Mouse (Mus musculus) cerebellum, adult 9-10 months (tissue): ENCODE results near the gene Rhpn2.

Experiments used
- DNase-seq: peaks from one replicate; pipeline ENCODE4 v3.0.0; 2022

The Rhpn2 gene

GRCm38 (mm10) chr7:35349022-35349421 is 15.1 kb downstream of the Rhpn2 start:
- DNase-seq: no peak

DNA sequence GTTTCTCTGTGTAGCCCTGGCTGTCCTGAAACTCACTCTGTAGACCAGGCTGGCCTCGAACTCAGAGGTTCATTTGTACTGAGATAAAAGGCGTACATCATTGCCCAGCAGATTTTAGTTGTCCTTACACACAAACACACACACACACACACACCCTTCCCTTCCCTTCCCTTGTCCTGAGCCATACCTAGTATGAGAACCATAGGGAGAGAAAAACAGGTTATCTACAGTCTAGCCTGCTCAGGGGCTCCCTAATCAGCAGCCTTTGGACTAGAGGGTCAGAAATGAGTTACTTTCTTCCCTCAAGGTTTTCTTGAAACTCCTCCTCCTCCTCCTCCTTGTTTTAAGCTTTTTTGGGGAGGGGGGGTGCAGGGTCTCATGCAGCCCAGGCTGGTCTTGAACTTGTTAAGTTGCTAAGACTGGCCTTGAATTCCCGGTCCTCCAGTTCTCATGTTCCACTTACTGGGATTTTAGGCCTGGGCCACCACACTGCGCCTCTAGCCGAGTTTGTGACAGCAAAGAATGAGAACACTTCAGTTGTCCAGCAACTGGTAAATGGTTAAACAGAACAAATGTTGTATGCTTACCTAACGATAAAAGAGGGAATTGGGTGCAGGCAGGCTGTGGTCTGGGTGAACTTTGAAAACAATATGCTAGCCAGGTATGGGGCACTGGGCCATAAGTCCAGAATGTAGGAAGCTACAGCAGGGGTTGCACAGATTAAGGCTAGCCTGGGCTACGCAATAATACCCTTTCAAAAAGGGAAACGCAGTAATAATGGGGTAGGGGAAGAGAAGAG is 16.1 kb downstream of the Rhpn2 start:
- DNase-seq: no peak

- no peak for DNase-seq
Observed at GRCm38 (mm10) chr7:35351155-35351554, 17.2 kb downstream of the Rhpn2 start.

GRCm38 (mm10) chr7:35353306-35353705 is 19.3 kb downstream of the Rhpn2 start:
- DNase-seq: no peak

GRCm38 (mm10) chr7:35355303-35355872 is 21.4 kb downstream of the Rhpn2 start:
- DNase-seq: no peak

- DNase-seq: peak; percentile 29
Observed at GRCm38 (mm10) chr7:35357621-35358020, 23.7 kb downstream of the Rhpn2 start.

DNA sequence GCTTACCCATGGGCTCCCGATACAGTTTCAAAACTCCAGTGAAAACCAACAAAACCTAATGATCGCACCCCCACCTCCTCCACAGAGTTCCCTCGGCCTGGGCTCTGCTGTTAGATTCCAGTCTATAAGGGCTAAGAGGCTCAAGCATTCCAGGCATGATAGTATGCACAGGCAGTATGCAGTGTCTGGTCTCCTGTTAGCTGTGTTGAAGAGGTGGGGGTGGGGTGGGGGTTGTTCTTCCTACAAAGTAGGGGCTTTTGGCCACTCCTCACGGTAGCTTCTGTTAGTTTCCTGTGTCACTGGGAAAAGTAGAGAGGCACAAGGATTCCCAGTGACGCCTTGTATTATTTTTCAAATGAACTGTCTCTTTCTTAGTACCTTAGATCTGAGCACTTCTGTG is 28.3 kb downstream of the Rhpn2 start:
- no peak for DNase-seq

- no peak for DNase-seq
Observed at GRCm38 (mm10) chr7:35362868-35363267, 28.9 kb downstream of the Rhpn2 start.

- no peak for DNase-seq
Observed at GRCm38 (mm10) chr7:35365161-35365910, 31.4 kb downstream of the Rhpn2 start.

- no peak for DNase-seq
Observed at GRCm38 (mm10) chr7:35371096-35371495, 37.1 kb downstream of the Rhpn2 start.

- no peak for DNase-seq
Observed at GRCm38 (mm10) chr7:35372483-35373017, 38.6 kb downstream of the Rhpn2 start.

GRCm38 (mm10) chr7:35373146-35373989 is 39.4 kb downstream of the Rhpn2 start:
- no peak for DNase-seq

DNA sequence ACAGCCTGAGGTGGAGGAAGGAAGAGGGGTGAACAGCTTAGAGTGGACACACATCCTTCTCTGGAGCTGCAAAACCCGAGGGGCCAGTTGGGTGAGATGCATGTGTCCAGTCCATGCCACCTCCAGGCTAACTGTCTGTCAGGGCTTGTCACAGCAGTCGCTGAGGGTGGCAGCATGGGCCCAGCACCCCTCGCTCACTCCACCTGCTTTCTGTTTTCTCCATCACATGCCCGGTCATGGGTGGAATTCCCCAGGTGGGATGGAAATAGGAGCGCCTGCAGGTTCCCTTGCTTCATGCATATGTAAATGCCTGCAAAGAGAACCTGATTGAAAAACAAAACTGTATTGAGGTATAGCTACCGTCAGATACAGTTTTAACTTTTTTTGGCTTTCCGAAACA is 40.3 kb downstream of the Rhpn2 start:
- DNase-seq: no peak

DNA sequence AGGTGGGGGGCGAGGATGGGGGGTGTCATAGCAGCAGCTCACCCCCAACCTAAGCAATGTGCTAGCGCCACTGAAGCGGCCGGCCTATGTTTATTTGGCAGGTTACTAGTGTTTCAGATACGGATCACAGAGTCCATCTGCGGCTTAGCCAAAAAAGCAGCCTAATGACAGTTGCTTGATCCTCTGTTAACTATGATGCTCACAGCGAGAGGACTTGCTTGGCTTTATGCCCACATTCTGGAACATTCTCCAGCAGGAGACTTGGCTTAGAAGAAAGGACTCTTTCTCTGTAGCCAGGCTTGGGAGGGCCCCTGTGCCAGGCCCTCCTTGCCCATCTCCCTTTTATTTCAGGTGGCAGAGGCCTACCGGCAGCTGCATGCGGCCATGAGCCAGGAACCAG is 42.7 kb downstream of the Rhpn2 start:
- DNase-seq: peak; percentile 79

DNA sequence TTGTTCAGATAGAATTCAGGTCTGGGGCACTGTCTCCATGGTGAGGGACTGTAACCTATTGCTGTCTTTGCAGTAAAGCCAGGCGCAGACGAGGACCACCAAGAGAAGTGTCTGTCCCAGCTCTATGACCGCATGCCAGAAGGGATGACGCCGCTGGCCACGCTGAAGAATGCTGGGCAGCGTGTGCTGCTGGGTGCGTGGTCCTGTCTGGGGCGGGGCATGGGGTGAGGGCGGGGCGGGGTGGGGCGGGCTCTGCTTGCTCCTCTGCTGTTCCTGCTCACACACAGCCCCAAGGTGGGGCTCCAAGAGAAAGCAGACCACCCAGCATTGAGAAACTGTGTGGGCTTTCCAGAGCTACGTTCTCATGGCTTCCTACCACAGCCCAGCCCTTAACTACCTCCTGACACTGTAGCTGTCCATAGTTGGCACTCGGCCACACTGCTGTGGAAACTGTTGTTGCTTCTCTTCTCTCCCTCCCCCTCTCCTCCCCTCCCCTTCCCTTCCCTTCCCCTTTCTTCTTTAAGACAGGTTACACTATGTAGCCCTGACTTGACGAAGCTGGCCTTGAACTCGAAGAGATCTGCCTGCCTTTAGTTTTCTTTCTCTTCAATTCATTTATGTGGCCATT is 45.6 kb downstream of the Rhpn2 start:
- no peak for DNase-seq

GRCm38 (mm10) chr7:35380351-35380750 is 46.4 kb downstream of the Rhpn2 start:
- DNase-seq: no peak

- DNase-seq: no peak
Observed at GRCm38 (mm10) chr7:35381861-35382260, 47.9 kb downstream of the Rhpn2 start.

DNA sequence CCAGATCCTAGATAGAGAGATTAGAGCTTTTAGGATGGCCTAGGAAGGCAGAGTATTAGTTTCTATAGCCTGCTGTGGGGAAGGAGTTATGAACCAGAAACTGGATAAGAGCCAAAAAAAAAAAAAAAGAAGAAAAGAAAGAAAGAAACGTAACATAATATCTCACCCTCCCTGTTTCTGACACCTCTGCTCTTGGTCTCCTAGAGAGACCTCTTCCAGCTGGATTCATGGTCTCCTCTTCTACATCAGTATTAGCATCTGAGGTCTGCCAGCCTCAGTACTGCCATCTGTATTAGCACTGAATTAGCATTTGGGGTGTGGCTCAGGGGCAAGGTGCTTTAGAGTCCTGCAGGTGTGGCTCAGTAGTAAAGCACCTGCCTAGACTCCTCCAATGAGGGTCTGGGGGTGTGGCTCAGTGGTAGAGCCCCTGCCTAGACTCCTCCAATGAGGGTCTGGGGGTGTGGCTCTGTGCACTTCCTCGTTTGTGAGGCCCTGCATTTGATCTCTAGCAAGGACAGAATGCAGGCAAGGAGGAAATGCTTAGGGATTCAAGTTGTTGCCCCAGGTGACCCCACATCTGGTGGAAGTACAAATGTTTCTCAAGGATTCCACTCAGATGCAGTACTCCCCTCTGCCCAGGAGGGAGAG is 48.9 kb downstream of the Rhpn2 start:
- no peak for DNase-seq

GRCm38 (mm10) chr7:35386525-35386952 is 52.6 kb downstream of the Rhpn2 start:
- no peak for DNase-seq

GRCm38 (mm10) chr7:35388694-35389093 is 54.7 kb downstream of the Rhpn2 start:
- DNase-seq: no peak

- peak; percentile 56 for DNase-seq
Observed at GRCm38 (mm10) chr7:35392935-35393334, 59.0 kb downstream of the Rhpn2 start.
